Mouse (Mus musculus): ENCODE results near the gene Brdt.

Gene Brdt

GRCm38 (mm10) chr5:107330916-107331421 lies at the start of gene Brdt:
TSS of gene Brdt (plus strand) at chr5:107331159.
- DNase-seq = no peak

DNA sequence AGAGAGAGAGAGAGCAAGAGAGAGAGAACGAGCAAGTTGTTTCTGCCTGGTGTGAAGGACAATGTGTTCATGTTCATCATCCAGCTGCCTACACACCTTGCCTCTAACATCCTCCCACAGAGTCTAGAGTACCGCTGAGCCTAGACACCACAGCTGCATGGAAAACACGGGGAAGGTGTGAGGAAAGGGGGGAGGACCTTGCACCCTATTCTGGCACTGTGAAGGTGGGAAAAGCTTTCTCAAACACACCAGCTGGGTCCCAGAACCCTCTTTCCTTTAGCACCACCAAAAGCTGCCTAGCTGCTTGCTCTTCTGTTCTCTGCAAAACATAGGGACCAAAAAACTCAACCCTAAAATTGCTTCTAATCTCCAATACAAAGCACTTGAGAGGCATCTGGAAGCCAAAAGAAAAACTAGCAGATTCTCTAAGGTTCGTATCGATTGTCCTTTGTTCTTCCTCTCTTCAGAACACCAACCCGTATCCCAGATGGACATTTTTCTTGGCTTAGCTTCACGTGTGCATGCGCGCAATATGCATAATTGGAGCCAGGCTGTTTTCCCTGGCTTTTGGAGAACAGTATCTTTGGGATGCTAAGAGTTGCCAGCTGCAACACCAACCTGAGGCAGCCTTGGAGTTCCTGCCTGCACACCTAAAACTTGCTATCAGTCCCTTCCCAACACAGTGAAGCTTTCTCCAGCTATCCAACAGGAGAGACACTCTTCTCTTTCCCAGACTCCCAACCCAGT lies 48.2 kb upstream of the Brdt start:
- DNase-seq = no peak

DNA sequence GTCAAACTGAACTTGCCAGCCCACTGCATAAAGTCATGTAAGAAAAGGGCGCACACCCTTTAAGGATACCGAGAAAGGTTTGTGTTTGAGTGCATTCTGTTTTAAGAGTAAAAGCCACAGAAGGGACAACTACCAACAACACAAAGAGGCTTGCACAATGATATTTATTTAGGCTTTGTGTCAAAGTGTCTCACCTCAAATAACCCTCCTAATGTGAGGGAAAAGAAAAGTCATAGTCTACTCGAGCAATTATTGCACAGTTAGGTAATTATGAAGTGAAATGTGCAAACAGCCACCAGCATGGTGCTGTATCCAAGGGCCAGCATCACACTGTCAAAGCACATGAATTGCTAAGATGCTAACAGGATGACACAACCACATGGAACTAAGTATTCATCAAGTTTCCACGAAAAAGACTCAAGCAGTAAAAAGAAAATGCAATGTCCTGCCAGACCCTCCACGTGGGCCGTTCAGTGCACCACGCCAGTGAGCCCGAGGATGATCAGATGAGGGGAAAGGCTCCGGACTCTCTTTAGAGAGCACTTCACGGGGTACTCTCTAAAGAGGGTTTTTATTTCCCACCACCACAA lies 46.9 kb upstream of the Brdt start:
- no peak for DNase-seq

- DNase-seq = no peak
These were observed 45.4 kb upstream of the Brdt start for GRCm38 (mm10) chr5:107285563-107285962.

GRCm38 (mm10) chr5:107287254-107287907 lies 43.6 kb upstream of the Brdt start:
- DNase-seq = peak; percentile 84

DNA sequence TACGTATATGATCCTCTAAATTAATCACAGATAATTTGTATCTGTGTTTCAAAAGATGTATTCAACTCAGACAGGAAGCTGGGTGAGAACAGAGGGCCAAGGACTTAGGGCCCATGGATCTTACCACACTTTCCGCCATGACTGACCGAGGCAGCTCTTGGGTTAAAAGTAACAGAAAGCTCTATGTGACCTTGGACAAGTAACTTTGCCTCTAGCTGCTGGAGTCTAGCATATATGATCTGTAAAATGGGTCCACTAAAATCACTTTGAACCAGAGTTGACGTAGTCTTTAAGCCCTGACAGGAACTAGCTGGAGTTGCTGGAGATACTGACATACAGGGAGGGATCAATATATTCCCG lies 43.1 kb upstream of the Brdt start:
- no peak for DNase-seq

- peak; percentile 49 for DNase-seq
These were observed 42.3 kb upstream of the Brdt start for GRCm38 (mm10) chr5:107288427-107289233.

DNA sequence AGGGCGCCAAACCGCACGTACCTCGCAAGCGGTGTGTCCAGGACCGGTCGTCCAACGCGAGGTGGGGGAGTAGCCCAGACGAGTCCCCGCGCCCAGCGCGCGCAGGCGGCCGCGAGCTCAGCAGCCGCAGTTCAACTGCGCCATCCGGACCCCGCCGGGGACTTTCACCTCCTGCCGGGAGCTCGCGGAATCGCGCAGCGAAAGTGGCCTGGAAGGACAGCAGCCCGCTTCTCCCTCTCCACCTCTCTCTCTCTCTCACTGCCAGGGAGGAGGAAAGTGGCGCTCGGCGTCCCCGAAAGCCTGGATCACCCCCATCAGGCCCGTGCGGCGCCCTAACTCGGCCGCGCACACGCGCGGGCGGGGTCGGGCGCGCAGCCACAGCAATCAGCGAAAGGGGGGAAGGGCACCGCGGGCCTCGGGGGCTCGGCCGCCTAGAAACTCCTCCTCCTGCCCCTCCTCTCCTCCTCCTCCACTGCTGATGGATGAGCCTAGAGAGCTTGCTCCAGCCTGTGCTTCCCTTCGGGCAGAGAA lies 41.7 kb upstream of the Brdt start, which contains the start of gene Tgfbr3:
Gene Tgfbr3, minus strand, starts transcription at position 396 of the 531 bp plus-strand sequence.
- DNase-seq = peak; percentile 87

DNA sequence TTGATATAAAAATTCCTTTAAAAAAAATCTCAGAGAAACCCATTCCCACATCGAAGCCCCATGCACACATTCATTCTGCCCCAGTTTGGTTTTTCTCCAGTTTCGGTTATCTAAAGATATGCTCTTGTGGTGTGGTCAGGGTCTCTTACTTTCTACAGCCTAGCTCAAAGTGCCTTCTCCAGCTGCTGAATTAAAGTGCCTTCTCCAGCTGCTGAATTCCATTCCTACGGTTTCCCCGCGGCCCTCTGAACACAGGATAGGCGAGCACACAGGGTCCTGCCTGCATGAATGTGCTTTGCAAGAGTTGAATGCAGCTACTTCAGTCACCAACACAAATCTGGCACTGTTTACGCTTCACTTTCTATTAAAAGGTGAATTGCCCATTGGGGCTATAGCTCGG lies 41.0 kb upstream of the Brdt start:
- DNase-seq = no peak

GRCm38 (mm10) chr5:107294041-107294440 lies 36.9 kb upstream of the Brdt start:
- no peak for DNase-seq

DNA sequence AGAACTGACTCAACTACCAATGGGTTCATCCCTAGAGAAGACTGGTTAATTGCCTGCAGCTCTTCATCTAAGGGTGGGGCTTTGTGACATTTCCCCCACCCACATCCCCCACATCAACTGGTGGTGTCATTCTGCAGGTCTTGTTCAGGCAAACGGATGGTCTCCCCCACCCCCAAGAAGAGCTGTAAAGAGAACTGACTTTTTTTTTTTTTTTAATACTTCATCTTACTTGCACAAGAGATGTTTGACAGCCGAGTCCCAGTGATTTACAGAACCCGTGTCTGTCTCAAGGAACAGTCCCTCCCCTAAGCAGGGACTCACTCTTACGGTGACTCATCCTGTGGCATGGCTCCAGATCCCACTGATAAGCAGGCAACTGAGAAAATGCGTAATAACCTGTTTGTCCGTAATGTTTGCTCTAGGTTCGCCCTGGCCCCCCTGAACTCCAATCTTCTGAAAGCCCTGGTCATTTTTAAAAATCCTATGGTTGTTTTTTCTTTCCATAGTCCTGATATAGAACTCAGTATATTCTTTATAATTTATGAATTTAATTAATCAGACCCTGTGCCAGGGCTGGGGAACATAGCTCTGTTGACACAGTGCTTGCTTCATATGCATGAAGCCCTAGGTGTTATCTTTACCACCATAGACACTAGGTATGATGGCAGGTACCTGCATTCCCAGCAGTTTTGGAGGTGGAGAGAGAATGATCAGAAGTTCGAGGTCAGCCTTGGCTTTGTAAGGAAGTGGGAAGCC lies 35.7 kb upstream of the Brdt start:
- DNase-seq = peak; percentile 53

DNA sequence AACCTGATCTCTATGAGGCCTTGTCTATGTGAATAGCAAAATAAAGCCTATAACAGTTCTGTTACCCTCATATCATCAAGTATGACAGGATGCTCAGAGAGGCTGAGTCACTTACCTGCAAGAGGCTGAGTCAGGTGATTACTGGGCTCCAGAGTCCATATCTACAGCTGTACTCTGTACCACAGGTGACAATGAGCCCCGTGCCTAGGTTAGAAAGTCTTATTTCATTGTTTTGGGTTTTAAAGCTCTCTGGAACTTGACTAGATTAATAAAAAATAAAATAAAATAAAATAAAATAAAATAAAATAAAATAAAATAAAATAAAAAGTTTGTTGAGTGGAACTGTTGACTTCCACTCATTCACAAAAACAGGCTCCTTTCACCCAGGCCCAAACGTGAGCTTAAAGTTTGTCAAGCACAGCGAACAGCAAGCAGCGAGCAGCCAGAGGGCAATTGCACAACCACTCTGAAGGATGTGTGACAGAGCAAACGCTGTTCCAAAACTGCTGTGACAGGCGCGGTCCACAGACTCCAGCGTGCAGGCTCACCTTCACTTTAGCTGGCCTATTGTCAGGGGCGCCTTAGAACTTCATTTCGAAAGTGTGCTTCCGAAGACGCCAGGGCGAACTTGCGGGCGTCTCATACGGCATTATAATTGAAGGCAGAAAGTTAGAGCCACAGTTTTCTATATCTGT lies 35.0 kb upstream of the Brdt start:
- peak; percentile 32 for DNase-seq

- no peak for DNase-seq
These were observed 34.2 kb upstream of the Brdt start for GRCm38 (mm10) chr5:107296512-107297322.

DNA sequence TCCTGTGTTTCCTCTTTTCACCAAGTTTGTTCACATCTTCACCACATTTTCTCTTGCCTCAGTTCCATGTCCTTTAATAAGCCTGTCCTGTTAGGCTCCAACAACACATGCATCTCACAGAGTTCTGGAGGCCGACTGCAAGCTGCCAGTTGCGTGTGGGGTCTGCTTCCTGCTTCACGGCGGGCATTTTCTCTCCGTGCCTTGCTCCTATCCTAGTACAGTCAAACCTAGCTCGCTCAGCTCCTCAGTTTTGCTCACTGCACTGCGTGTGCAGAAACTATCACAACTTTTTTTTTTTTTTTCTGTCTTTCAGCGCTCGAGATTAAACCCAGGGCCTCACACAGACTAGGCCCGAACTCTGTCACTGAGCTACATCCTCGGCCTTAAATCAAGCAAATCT lies 32.1 kb upstream of the Brdt start:
- no peak for DNase-seq

- DNase-seq = no peak
These were observed 27.6 kb upstream of the Brdt start for GRCm38 (mm10) chr5:107303350-107303861.

GRCm38 (mm10) chr5:107304117-107304825 lies 26.7 kb upstream of the Brdt start:
- DNase-seq = no peak

DNA sequence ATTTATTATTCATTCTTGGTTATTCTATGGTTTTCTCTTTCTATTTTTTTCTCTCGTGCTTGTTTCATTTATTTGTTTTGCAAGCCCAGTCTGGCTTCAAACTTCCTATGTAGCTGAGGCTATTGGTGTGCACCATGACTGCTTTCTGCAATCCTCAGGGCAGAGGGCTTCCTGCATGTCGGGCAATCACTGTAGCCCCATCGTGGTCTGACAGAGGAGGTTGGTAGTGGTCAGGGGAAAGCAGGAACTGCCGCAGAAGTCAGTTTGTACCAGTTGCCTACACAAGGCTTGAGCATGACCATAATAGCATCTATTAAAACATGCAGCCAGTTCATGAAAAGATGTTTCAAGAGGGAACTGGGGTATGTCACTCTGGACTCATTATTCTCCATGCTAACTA lies 23.5 kb upstream of the Brdt start:
- no peak for DNase-seq

- DNase-seq = no peak
These were observed 13.8 kb upstream of the Brdt start for GRCm38 (mm10) chr5:107317141-107317540.

DNA sequence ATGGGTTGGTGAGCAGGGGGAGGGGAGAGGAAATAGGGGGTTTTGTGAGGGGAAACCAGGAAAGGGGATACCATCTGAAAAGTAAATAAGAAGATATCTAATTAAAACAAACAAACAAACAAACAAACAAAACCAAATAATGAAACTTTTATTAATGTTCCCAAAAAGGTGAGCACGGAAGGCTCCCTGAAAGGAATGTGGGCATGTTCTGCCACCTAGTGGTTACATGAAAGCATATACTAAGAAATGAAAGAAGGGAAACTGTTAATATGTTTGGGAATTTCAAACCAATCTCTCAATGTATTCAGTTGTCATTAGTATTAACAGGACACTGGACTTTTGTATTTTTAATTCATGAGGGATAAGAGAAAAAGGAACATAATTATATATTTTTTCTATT lies 10.3 kb upstream of the Brdt start:
- DNase-seq = peak; percentile 56

DNA sequence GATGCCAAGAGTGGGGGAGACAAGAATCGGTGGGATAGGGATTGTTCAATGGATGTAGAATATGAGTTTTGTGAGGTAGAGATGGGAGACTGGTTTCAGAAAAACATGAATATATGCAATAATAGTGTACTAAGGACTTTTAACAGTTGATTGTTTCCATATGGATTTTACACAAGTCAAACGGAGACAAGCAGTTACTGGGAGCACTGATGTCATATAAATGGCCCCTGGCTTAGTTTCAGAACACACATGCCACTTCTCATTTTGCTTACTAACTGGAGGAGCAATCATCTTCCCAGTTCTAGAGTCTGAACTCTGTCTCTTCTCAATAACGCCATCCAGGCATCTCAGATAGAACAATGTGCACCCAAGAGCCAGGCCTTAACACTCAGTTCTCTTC lies 9.4 kb downstream of the Brdt start:
- DNase-seq = no peak

Data from lung, postnatal 14 days (tissue).